Mouse (Mus musculus): ENCODE data around the gene Cym.

GRCm38 (mm10) chr3:107260956-107261850 is 39.7 kb upstream of the Cym start:
- TF ChIP-seq CTCF (IDR thresholded peaks at IDR 0.05; ENCODE audit: low read depth, low read length) (no peak), POLR2A (IDR thresholded peaks at IDR 0.05; ENCODE audit: extremely low read depth, insufficient read depth, low read length) (no peak)
